Mouse (Mus musculus): ENCODE measurements around the gene Vmp1. TPM values are rescaled to one million over a fixed set of nuclear protein-coding genes. Genes with fewer than 3 reads are reported as not detected.

Gene Vmp1
- total RNA-seq, 2 experiments from 2014 or later: 67.7 to 84.9 TPM

DNA sequence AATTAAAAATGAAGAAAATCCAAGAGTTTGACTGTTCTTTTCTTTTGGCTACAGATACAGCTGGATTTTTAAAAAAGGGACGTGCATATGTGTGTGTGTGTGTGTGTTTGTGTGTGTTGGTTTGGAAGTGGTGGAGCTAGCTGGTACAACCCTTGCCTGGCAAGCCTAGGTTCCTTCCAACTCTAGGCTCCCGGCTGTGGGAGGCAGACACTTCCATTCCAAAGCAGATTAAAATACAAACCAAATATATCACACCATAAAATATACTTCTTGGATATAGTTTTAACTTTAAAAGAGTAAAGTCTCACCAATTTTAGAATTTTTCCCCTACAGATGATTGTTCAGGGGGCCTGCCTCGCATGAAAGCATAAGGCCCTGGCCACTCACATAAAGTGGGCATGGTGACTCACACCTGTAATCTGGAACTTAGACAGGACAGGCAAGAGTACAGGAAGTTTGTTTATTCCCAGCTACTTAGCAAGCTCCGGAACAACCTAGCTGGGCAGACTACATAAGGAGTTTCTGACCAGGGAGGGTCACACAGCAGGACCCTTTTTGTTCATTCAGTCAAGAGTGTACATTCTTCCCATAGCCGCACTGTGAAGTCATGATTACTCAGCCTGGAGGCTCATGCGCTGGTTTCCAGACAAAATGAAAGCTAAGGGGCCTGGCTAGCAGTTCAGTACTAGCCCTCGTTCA lies 37.4 kb downstream of the Vmp1 start:
- no peak for DNase-seq
- intact Hi-C loops (cut with DNase I; ENCODE audit: low total_unique reads): no loop called here

DNA sequence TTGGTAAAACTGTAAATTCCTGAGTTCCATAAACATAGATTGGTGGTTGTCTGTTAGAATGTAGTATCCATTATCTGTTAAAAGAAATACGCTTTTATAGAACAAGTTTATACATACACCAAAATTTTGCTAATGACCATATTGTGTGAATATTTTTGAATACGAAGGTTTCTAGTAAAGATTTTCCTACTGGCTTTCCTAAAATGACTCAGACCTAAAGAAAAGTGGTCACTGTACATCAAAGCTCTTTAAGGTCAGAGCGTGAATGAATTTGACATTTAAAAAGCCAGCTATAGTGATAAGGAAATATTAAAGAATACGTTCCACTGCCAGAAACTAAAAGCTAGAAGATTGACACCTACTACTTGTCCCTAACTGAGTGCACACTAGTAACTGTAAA lies 39.1 kb downstream of the Vmp1 start:
- no peak for DNase-seq
- intact Hi-C loops (cut with DNase I; ENCODE audit: low total_unique reads): no loop called here

GRCm38 (mm10) chr11:86641714-86642113 lies 41.9 kb downstream of the Vmp1 start:
- no peak for DNase-seq
- intact Hi-C loops (cut with DNase I; ENCODE audit: low total_unique reads): no loop called here

DNA sequence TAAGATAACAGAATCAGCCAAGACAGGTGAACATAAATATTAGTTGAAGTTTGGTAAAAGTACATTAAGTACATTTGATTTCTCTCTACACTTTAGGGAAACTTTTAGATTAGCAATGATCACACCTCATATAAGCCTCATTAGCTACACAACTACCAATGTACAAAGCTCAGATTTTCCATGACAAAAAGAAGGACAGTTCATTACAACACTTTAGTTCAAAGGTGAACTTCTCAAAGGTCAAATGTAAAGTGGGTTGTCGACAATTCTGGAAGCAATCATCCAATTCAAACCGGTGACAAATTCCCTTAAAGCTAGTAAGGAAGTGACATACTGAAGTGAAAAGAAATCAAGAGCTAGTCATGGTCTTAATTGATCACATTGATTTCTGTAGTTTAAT lies 45.9 kb downstream of the Vmp1 start:
- DNase-seq: no peak
- intact Hi-C loops (cut with DNase I; ENCODE audit: low total_unique reads): no loop called here

DNA sequence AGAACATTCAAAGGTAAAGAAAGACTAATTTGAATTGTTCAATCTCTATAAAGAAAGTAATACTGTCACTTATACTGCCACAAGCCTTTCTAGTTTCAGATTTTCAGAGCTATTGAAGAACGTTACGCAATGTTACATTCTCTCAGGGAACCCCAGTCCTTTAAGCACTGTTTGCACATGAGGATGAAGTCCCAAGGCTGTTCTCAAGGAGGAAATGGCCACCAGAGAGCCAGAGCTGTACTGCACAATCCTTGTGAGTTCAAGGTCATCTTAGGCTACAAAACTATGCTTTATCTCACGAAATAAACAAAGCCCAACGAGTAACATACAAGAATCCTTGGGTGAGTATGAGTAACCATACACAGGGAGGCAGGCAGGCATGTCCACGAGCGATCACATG lies 49.2 kb downstream of the Vmp1 start:
- intact Hi-C loops (cut with DNase I; ENCODE audit: low total_unique reads): no loop called here
- DNase-seq: no peak

- no peak for DNase-seq
- intact Hi-C loops (cut with DNase I; ENCODE audit: low total_unique reads): no loop called here
Measured at GRCm38 (mm10) chr11:86629941-86630340, 53.7 kb downstream of the Vmp1 start.

GRCm38 (mm10) chr11:86629445-86629844 lies 54.2 kb downstream of the Vmp1 start:
- intact Hi-C loops (cut with DNase I; ENCODE audit: low total_unique reads): no loop called here

GRCm38 (mm10) chr11:86628448-86628847 lies 55.2 kb downstream of the Vmp1 start:
- intact Hi-C loops (cut with DNase I; ENCODE audit: low total_unique reads): no loop called here
- no peak for DNase-seq

More at GRCm38 (mm10) chr11:86629445-86629844, 54.2 kb downstream of the Vmp1 start:
- no peak for DNase-seq

DNA sequence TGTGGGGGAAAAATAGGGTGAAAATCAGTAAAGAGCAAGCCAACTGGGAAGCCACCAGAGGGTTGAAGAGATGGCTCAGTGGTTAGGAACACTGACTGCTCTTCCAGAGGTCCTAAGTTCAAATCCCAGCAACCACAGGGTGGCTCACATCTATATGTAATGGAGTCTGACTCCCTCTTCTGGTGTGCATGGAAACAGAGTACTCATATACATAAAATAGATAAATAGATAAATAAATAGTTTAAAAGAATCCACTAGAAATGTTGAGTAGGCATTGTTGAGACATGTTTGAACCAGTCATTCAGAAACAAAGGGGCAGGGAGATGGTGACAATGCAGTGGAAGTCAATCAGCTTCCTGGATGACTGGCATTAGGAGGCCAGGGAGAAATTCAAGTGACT lies 56.0 kb downstream of the Vmp1 start:
- DNase-seq: no peak
- intact Hi-C loops (cut with DNase I; ENCODE audit: low total_unique reads): no loop called here

DNA sequence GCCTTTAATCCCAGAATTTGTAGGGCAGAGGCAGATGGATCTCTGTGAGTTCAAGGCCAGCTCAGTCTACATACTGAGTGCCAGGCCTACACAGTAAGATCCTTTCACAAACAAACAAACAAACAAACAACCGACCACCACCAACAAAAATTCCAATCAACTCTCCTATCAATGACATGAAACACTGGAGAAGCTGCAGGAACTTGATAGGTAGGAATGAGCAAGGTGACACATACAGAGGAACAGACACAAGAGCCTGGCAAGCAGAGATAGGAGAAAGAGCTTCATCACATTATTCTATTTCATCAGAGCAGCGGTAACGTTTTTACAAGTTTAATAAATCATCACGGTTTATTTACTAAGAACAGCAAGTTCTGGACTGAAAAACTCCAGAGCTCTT lies 56.9 kb downstream of the Vmp1 start:
- no peak for DNase-seq
- intact Hi-C loops (cut with DNase I; ENCODE audit: low total_unique reads): no loop called here

GRCm38 (mm10) chr11:86624237-86624941 lies 59.2 kb downstream of the Vmp1 start:
- DNase-seq: no peak
- intact Hi-C loops (cut with DNase I; ENCODE audit: low total_unique reads): no loop called here

DNA sequence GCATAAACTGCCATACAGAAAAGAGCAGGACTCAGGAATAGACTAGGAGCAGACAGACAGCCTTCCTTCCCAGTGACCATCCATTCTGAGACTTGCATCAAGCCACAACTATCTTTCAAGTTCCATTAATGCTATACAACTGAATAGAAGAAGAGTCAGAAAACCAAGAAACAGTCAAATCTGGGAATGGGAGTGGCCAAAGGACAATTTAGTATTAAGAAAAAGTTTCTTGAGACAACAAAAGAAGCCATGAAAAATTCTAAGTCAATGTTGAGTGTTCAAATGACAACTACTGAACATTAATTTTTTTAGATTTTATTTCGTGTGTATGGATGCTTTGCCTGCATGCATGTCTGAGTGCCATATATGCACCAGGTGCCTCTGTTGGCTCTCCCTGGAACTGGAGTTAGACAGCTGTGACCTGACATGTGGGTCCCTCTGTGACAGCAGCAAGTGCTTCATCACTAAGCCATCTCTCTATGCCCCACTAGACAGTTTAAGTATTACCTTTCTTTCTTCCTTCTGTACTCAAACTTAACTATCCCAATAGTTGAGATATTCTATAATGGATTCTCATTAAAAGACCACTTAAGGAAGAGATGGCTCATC lies 60.1 kb downstream of the Vmp1 start:
- intact Hi-C loops (cut with DNase I; ENCODE audit: low total_unique reads): no loop called here
- no peak for DNase-seq

- intact Hi-C loops (cut with DNase I; ENCODE audit: low total_unique reads): no loop called here
- no peak for DNase-seq
Measured at GRCm38 (mm10) chr11:86622191-86622912, 61.3 kb downstream of the Vmp1 start.

DNA sequence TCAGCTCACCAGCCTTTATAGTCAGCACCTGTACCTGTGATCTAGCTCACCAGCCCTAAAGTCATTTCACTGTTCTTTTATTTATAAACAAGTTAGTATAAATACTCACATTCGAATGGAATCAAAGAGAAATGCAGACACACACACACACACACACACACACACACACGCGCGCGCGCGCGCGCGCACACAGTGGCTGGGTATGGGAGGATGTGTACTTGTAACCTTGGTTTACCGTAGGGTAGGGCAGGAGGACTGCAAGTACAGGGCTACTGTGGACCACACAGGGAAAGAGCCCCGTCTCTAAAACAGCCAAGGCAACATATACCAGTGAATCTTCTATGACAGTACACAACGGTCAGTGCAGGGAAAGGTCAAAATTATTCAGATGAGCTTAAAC lies 62.5 kb downstream of the Vmp1 start:
- intact Hi-C loops (cut with DNase I; ENCODE audit: low total_unique reads): no loop called here
- DNase-seq: no peak

DNA sequence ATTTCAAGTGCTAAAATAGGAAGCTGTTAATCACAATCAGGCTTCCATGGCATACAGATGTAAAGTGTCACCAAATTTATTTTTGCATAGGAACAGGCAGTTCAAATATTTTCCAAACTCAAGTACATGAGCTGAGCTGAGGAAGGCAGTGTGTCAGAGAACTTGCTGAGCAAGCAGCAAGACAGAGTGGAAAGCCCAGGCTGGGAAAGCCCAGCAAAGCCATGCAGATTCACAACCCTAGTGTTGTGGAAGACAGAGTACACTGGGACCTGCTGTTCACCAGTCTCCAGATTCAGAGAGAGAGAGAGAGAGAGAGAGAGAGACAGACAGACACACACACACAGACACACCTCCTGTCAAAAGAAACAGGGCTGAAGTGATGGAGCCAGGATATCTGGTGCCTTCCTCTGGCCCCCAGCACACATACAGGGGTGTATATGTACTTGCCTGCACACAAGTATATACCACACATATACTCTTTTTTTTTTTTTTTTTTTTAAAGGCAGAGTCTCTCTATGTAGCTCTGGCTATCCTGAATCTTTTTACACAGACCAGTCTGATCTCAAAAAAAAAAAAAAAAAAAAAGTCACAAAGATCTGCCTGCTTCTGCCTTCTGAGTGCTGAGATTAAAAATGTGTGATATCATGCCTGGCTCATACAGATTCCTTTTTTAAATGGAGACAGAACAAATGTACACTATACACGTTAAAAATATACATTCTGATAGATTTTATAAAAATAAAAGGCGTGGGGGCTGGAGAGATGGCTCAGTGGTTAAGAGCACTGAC lies 64.9 kb downstream of the Vmp1 start:
- DNase-seq: no peak
- intact Hi-C loops (cut with DNase I; ENCODE audit: low total_unique reads): no loop called here

DNA sequence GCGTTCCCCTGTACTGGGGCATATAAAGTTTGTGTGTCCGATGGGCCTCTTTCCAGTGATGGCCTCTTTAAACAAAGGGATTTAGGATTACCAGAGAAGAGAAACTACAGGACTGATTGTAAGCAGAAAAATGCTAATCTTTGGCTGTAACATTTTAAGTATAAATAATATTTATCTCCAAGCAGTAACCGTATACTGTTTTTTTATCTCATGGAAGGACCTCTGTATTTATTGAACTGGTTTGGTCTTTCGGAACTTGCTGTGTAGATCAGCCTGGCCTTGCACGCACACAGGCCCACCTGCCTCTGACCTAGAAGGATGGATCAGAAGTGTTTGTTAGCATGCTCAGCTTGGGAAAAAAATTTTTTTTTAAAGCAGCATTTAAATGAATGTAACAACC lies 69.0 kb downstream of the Vmp1 start:
- intact Hi-C loops (cut with DNase I; ENCODE audit: low total_unique reads): no loop called here
- DNase-seq: no peak

- no peak for DNase-seq
- intact Hi-C loops (cut with DNase I; ENCODE audit: low total_unique reads): no loop called here
Measured at GRCm38 (mm10) chr11:86614056-86614530, 69.5 kb downstream of the Vmp1 start.

- intact Hi-C loops (cut with DNase I; ENCODE audit: low total_unique reads): no loop called here
- no peak for DNase-seq
Measured at GRCm38 (mm10) chr11:86611991-86612390, 71.6 kb downstream of the Vmp1 start.

DNA sequence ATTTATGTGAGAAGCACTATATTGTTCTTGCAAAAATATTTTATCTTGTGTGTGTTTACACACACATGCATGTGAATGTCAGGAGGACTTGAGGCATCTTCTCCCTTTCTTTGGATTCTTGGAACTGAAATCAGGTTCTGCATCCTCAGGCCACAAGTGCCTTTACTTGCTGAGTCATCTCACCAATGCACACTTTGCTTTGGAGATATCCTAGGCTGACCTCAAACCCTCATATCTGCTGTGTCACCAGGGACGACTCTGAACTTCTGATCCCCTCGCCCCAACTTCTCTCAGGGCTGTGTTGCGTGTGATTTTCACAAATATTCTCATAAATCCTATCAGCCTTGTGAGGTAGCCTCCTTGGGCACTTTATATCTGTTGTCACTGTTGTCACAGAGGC lies 73.4 kb downstream of the Vmp1 start:
- no peak for DNase-seq
- intact Hi-C loops (cut with DNase I; ENCODE audit: low total_unique reads): no loop called here

All from gastrocnemius, postnatal 14 days (tissue).